Mouse (Mus musculus) left cerebral cortex, postnatal 10 days (tissue): ENCODE results near the gene Whamm. TPM values are rescaled to one million over a fixed set of nuclear protein-coding genes. Genes with fewer than 3 reads are reported as not detected.

Experiments
- DNase-seq, 2 experiments: peaks; one replicate each; pipeline ENCODE4 v3.0.0; 2021 to 2022; ENCODE audit warnings: low spot score in 2 of 2, mixed read lengths in 1 of 2; ENCODE audit errors: extremely low spot score in 1 of 2
- intact Hi-C: fragments of 180-260 bp; cut with DNase I; formaldehyde crosslinking; loops from one replicate; pipeline ENCODE4 v1.15.1; 2025
- total RNA-seq, 2 experiments: library from RNA; stranded (reverse); gene quantifications; 2 replicates each; pipeline ENCODE4 v1.2.3; 2021

Whamm gene
- total RNA-seq, 2 experiments from 2014 or later, result 15.5 to 17.4 TPM

- intact Hi-C loops, result no loop called here
- no peak for DNase-seq
Measured at GRCm38 (mm10) chr7:81632586-81632985, 61.5 kb downstream of the Whamm start.

- DNase-seq, result no peak
- intact Hi-C loops, result loop anchor here (5.0 kb wide), 1 partner anchor 66 kb away; the partner anchor contains the start of gene Homer2
Measured at GRCm38 (mm10) chr7:81641101-81641500, 70.0 kb downstream of the Whamm start.

GRCm38 (mm10) chr7:81644551-81645235 lies 73.6 kb downstream of the Whamm start:
- no peak for DNase-seq
- intact Hi-C loops, result loop anchor here (5.0 kb wide), 1 partner anchor 63 kb away; the partner anchor contains the start of gene Homer2

Other genes with a start within 250 kb of the Whamm start
- gene Rps17, start 226.0 kb upstream of the Whamm start, total RNA-seq, result 100 to 1,000 TPM; 621 to 626 TPM
- 10 to 100 TPM; 20.8 to 21.0 TPM for gene Cpeb1, start 115.8 kb upstream of the Whamm start, total RNA-seq
- 100 to 1,000 TPM; 150 to 156 TPM for gene Ap3b2, start 77.3 kb upstream of the Whamm start, total RNA-seq
- gene BC048679, start 73.0 kb upstream of the Whamm start, total RNA-seq, result not detected
- under 1 TPM; 0.09 to 0.10 TPM for gene Fsd2, start 4.3 kb upstream of the Whamm start, total RNA-seq
- gene Homer2, start 136.3 kb downstream of the Whamm start, total RNA-seq, result 10 to 100 TPM; 68.1 to 71.6 TPM
- gene Ramac, start 191.7 kb downstream of the Whamm start, total RNA-seq, result 10 to 100 TPM; 67.2 to 71.9 TPM
- 10 to 100 TPM; 29.1 to 33.5 TPM for gene 3110040N11Rik, start 218.2 kb downstream of the Whamm start, total RNA-seq